Mouse (Mus musculus): ENCODE data around the gene Pde8b.

GRCm38 (mm10) chr13:95255083-95255482, 4.9 kb upstream of the Pde8b start:
- TF ChIP-seq EP300 (optimal IDR thresholded peaks at IDR 0.05) (no peak), CTCF (IDR thresholded peaks at IDR 0.05; ENCODE audit: low read depth) (no peak)

Data from stomach, postnatal 0 days (tissue).